Mouse (Mus musculus) limb, embryonic 15.5 days (tissue): ENCODE data around the gene Fam173b. TPM values are rescaled to one million over a fixed set of nuclear protein-coding genes. Genes with fewer than 3 reads are reported as not detected.
"Not testable (repeated sequence)": the region's sequence is repeated elsewhere in the genome, so short reads cannot be mapped to it uniquely, and the experiment has no call there.

Experiments
- ATAC-seq: fragments of 200-750 bp; cut with Nextera tagmentation; 2 replicates; pipeline ENCODE4 v1.8.0; 2017; ENCODE audit warnings: low read depth, moderate TSS enrichment; ENCODE audit not compliant: insufficient number of reproducible peaks, low FRiP score, low TSS enrichment
- H3K27ac ChIP-seq: fragments of 300-500 bp; sonication (generic); 2 replicates; pipeline ENCODE4 v1.5.1; 2015; ENCODE audit warnings: moderate library complexity, mild to moderate bottlenecking, inconsistent platforms
- H3K27me3 ChIP-seq: fragments of 300-500 bp; sonication (generic); 2 replicates; pipeline ENCODE4 v1.6.1; 2015; ENCODE audit warnings: inconsistent platforms
- H3K36me3 ChIP-seq: fragments of 300-500 bp; sonication (generic); 2 replicates; pipeline ENCODE4 v1.6.1; 2015; ENCODE audit warnings: inconsistent platforms
- H3K4me1 ChIP-seq: fragments of 300-500 bp; sonication (generic); 2 replicates; pipeline ENCODE4 v1.6.1; 2015; ENCODE audit warnings: inconsistent platforms
- H3K4me2 ChIP-seq: fragments of 300-500 bp; sonication (generic); 2 replicates; pipeline ENCODE4 v1.6.1; 2015; ENCODE audit warnings: mild to moderate bottlenecking, inconsistent platforms
- H3K4me3 ChIP-seq: fragments of 300-500 bp; sonication (generic); 2 replicates; pipeline ENCODE4 v1.5.1; 2015; ENCODE audit warnings: mild to moderate bottlenecking, inconsistent platforms
- H3K9ac ChIP-seq: fragments of 300-500 bp; sonication (generic); 2 replicates; pipeline ENCODE4 v1.6.1; 2015; ENCODE audit warnings: inconsistent platforms
- H3K9me3 ChIP-seq: fragments of 300-500 bp; sonication (generic); 2 replicates; pipeline ENCODE4 v1.6.1; 2016; ENCODE audit warnings: inconsistent platforms
- WGBS: fragments of 180-500 bp; shearing (Covaris S2); methylation state at CpG from one replicate; pipeline ENCODE4 v1.1.7; 2015; 5-methylcytosine and 5-hydroxymethylcytosine counted together
- polyA plus RNA-seq: library from polyadenylated mRNA; unstranded; fragments of >200 nt; fragmentation: Nextera tagmentation; extraction: Ambion mirVana; gene quantifications from 2 replicates; pipeline ENCODE4 v1.2.1, GENCODE M21; 2015

Fam173b gene
- polyA plus RNA-seq, 1 experiment from 2014 or later, result 12.5 TPM

GRCm38 (mm10) chr15:31570959-31571358 is 30.7 kb upstream of the Fam173b start:
- Histone ChIP-seq H3K27me3 (no peaks in the 10 kb centered on the region), H3K4me3 (no peak overlapping the region), H3K27ac (no peak overlapping the region), H3K9ac (no peak overlapping the region), H3K36me3 (no peaks in the 10 kb centered on the region), H3K4me2 (no peak overlapping the region), H3K4me1 (peaks cover 26% of the 10 kb centered on the region), H3K9me3 (no peaks in the 10 kb centered on the region)
- ATAC-seq, result no peak
- 89% methylated on average over 8 of the region's 8 CpGs for WGBS

- WGBS, result 52% methylated on average over 16 of the region's 16 CpGs
- Histone ChIP-seq H3K27ac (peak overlapping the region; percentile 51), H3K9me3 (no peaks in the 10 kb centered on the region), H3K4me3 (no peak overlapping the region), H3K36me3 (no peaks in the 10 kb centered on the region), H3K4me2 (peak overlapping the region; percentile 14; the same call in 1 of the 2 replicates), H3K27me3 (no peaks in the 10 kb centered on the region), H3K4me1 (peaks cover 26% of the 10 kb centered on the region), H3K9ac (no peak overlapping the region)
- peak; percentile 73 for ATAC-seq
These were observed 29.5 kb upstream of the Fam173b start for GRCm38 (mm10) chr15:31571906-31572722.

- Histone ChIP-seq H3K4me3 (no peak overlapping the region), H3K27ac (no peak overlapping the region), H3K27me3 (no peaks in the 10 kb centered on the region), H3K4me2 (no peak overlapping the region), H3K4me1 (peaks cover 26% of the 10 kb centered on the region), H3K9ac (no peak overlapping the region), H3K9me3 (no peaks in the 10 kb centered on the region), H3K36me3 (no peaks in the 10 kb centered on the region)
- WGBS, result 84% methylated on average over 4 of the region's 4 CpGs
- ATAC-seq, result no peak
These were observed 28.4 kb upstream of the Fam173b start for GRCm38 (mm10) chr15:31573287-31573686.

- Histone ChIP-seq H3K27me3 (no peaks in the 10 kb centered on the region), H3K27ac (no peak overlapping the region), H3K4me3 (no peak overlapping the region), H3K4me1 (peaks cover 23% of the 10 kb centered on the region), H3K4me2 (no peak overlapping the region), H3K9me3 (no peaks in the 10 kb centered on the region), H3K9ac (no peak overlapping the region), H3K36me3 (no peaks in the 10 kb centered on the region)
- no peak for ATAC-seq
These were observed 28.0 kb upstream of the Fam173b start for GRCm38 (mm10) chr15:31573692-31574091.

GRCm38 (mm10) chr15:31576076-31576475 is 25.6 kb upstream of the Fam173b start:
- Histone ChIP-seq H3K9me3 (no peaks in the 10 kb centered on the region), H3K9ac (no peak overlapping the region), H3K4me3 (no peak overlapping the region), H3K27ac (no peak overlapping the region), H3K4me2 (no peak overlapping the region), H3K36me3 (no peaks in the 10 kb centered on the region), H3K4me1 (peaks cover 9% of the 10 kb centered on the region), H3K27me3 (no peaks in the 10 kb centered on the region)
- no peak for ATAC-seq
- 73% methylated on average over 5 of the region's 5 CpGs for WGBS

- H3K9me3 ChIP-seq, H3K27ac ChIP-seq, ATAC-seq, H3K4me3 ChIP-seq, H3K9ac ChIP-seq, H3K27me3 ChIP-seq, H3K36me3 ChIP-seq, H3K4me1 ChIP-seq, H3K4me2 ChIP-seq: not testable (repeated sequence)
- WGBS, result 88% methylated on average over 2 of the region's 2 CpGs
These were observed 20.6 kb upstream of the Fam173b start for GRCm38 (mm10) chr15:31581086-31581485.

- WGBS, result 91% methylated on average over 13 of the region's 13 CpGs
- Histone ChIP-seq H3K4me3 (no peak overlapping the region), H3K27me3 (no peaks in the 10 kb centered on the region), H3K36me3 (no peaks in the 10 kb centered on the region), H3K4me2 (no peak overlapping the region), H3K4me1 (no peaks in the 10 kb centered on the region), H3K27ac (no peak overlapping the region), H3K9ac (no peak overlapping the region), H3K9me3 (no peaks in the 10 kb centered on the region)
- ATAC-seq, result no peak
These were observed 18.2 kb upstream of the Fam173b start for GRCm38 (mm10) chr15:31583304-31584085.

- Histone ChIP-seq H3K4me3 (no peak overlapping the region), H3K36me3 (peaks cover 13% of the 10 kb centered on the region), H3K27ac (no peak overlapping the region), H3K4me2 (no peak overlapping the region), H3K9me3 (no peaks in the 10 kb centered on the region), H3K9ac (no peak overlapping the region), H3K4me1 (no peaks in the 10 kb centered on the region), H3K27me3 (no peaks in the 10 kb centered on the region)
- WGBS, result 84% methylated on average over 7 of the region's 7 CpGs
- ATAC-seq, result no peak
These were observed 16.4 kb upstream of the Fam173b start for GRCm38 (mm10) chr15:31585238-31585637.

- H3K9me3 ChIP-seq, result no peaks in the 10 kb centered on the region
- no peaks in the 10 kb centered on the region for H3K4me1 ChIP-seq
- no peaks in the 10 kb centered on the region for H3K27me3 ChIP-seq
- WGBS, result 86% methylated on average over 5 of the region's 5 CpGs
- H3K36me3 ChIP-seq, result peaks cover 22% of the 10 kb centered on the region
- no peak overlapping the region for H3K4me2 ChIP-seq
- H3K9ac ChIP-seq, result no peak overlapping the region
- no peak for ATAC-seq
- H3K4me3 ChIP-seq, result no peak overlapping the region
- H3K27ac ChIP-seq, result no peak overlapping the region
These were observed 15.6 kb upstream of the Fam173b start for GRCm38 (mm10) chr15:31586088-31586487.

GRCm38 (mm10) chr15:31586519-31586918 is 15.1 kb upstream of the Fam173b start:
- Histone ChIP-seq H3K9ac (no peak overlapping the region), H3K4me1 (no peaks in the 10 kb centered on the region), H3K4me3 (no peak overlapping the region), H3K9me3 (no peaks in the 10 kb centered on the region), H3K27ac (no peak overlapping the region), H3K27me3 (no peaks in the 10 kb centered on the region), H3K4me2 (no peak overlapping the region), H3K36me3 (peaks cover 26% of the 10 kb centered on the region)
- 5% methylated on average over 4 of the region's 4 CpGs for WGBS
- ATAC-seq, result no peak

GRCm38 (mm10) chr15:31587789-31588188 is 13.9 kb upstream of the Fam173b start:
- no peak overlapping the region for H3K4me2 ChIP-seq
- H3K27ac ChIP-seq, result no peak overlapping the region

GRCm38 (mm10) chr15:31588989-31589640 is 12.5 kb upstream of the Fam173b start:
- WGBS, result 47% methylated on average over 8 of the region's 8 CpGs

More at GRCm38 (mm10) chr15:31587789-31588188, 13.9 kb upstream of the Fam173b start:
- Histone ChIP-seq H3K9me3 (no peaks in the 10 kb centered on the region), H3K4me3 (no peak overlapping the region), H3K27me3 (no peaks in the 10 kb centered on the region), H3K9ac (no peak overlapping the region), H3K4me1 (no peaks in the 10 kb centered on the region), H3K36me3 (peaks cover 39% of the 10 kb centered on the region)
- WGBS, result 65% methylated on average over 2 of the region's 2 CpGs
- no peak for ATAC-seq

More at GRCm38 (mm10) chr15:31588989-31589640, 12.5 kb upstream of the Fam173b start:
- Histone ChIP-seq H3K36me3 (peaks cover 52% of the 10 kb centered on the region), H3K4me2 (no peak overlapping the region), H3K4me1 (no peaks in the 10 kb centered on the region), H3K27ac (peak overlapping the region; percentile 34), H3K9me3 (no peaks in the 10 kb centered on the region), H3K9ac (no peak overlapping the region), H3K27me3 (no peaks in the 10 kb centered on the region), H3K4me3 (no peak overlapping the region)
- no peak for ATAC-seq
